Mouse (Mus musculus): ENCODE data around the gene Caln1.

Caln1 gene

GRCm38 (mm10) chr5:130702361-130702760 is 333.1 kb downstream of the Caln1 start:
- no peak for DNase-seq

GRCm38 (mm10) chr5:130704866-130705265 is 335.6 kb downstream of the Caln1 start:
- DNase-seq, result no peak

- DNase-seq, result no peak
Measured at GRCm38 (mm10) chr5:130706202-130706855, 337.1 kb downstream of the Caln1 start.

GRCm38 (mm10) chr5:130707755-130708154 is 338.5 kb downstream of the Caln1 start:
- no peak for DNase-seq

- DNase-seq, result no peak
Measured at GRCm38 (mm10) chr5:130708616-130709015, 339.4 kb downstream of the Caln1 start.

- DNase-seq, result no peak
Measured at GRCm38 (mm10) chr5:130711643-130712042, 342.4 kb downstream of the Caln1 start.

GRCm38 (mm10) chr5:130712281-130712680 is 343.0 kb downstream of the Caln1 start:
- DNase-seq, result no peak

GRCm38 (mm10) chr5:130715181-130715580 is 345.9 kb downstream of the Caln1 start:
- DNase-seq, result no peak

GRCm38 (mm10) chr5:130718385-130718784 is 349.1 kb downstream of the Caln1 start:
- no peak for DNase-seq

- DNase-seq, result no peak
Measured at GRCm38 (mm10) chr5:130742171-130742570, 372.9 kb downstream of the Caln1 start.

GRCm38 (mm10) chr5:130757517-130757916 is 388.3 kb downstream of the Caln1 start:
- no peak for DNase-seq

GRCm38 (mm10) chr5:130765784-130766183 is 396.5 kb downstream of the Caln1 start:
- no peak for DNase-seq

- no peak for DNase-seq
Measured at GRCm38 (mm10) chr5:130771061-130771741, 401.9 kb downstream of the Caln1 start.

- DNase-seq, result no peak
Measured at GRCm38 (mm10) chr5:130772491-130772890, 403.2 kb downstream of the Caln1 start.

GRCm38 (mm10) chr5:130774946-130775345 is 405.7 kb downstream of the Caln1 start:
- DNase-seq, result no peak

GRCm38 (mm10) chr5:130792755-130793452 is 423.6 kb downstream of the Caln1 start:
- no peak for DNase-seq

- no peak for DNase-seq
Measured at GRCm38 (mm10) chr5:130797713-130798112, 428.5 kb downstream of the Caln1 start.

- DNase-seq, result no peak
Measured at GRCm38 (mm10) chr5:130810314-130810713, 441.1 kb downstream of the Caln1 start.

GRCm38 (mm10) chr5:130810846-130811245 is 441.6 kb downstream of the Caln1 start:
- DNase-seq, result no peak

GRCm38 (mm10) chr5:130811266-130811665 is 442.0 kb downstream of the Caln1 start:
- peak in 1 of 2 experiments; percentile 44 for DNase-seq

- no peak for DNase-seq
Measured at GRCm38 (mm10) chr5:130811966-130812365, 442.7 kb downstream of the Caln1 start.

- DNase-seq, result no peak
Measured at GRCm38 (mm10) chr5:130812556-130812955, 443.3 kb downstream of the Caln1 start.

- DNase-seq, result no peak
Measured at GRCm38 (mm10) chr5:130813089-130813488, 443.8 kb downstream of the Caln1 start.

GRCm38 (mm10) chr5:130815352-130815751 is 446.1 kb downstream of the Caln1 start:
- no peak for DNase-seq
